Mouse (Mus musculus) brain, embryonic 14.5 days (tissue): ENCODE data around the gene Plbd1.

Experiments
- CTCF ChIP-seq: fragments of 200-500 bp; IDR thresholded peaks from 2 replicates; pipeline ENCODE4 v1.5.1; 2012; ENCODE audit warnings: inconsistent platforms, mild to moderate bottlenecking, moderate library complexity, borderline replicate concordance; ENCODE audit not compliant: insufficient read depth, insufficient read length; ENCODE audit errors: extremely low read depth
- POLR2A ChIP-seq: fragments of 200-500 bp; IDR thresholded peaks from 2 replicates; pipeline ENCODE4 v1.6.1; 2012; ENCODE audit warnings: mild to moderate bottlenecking, inconsistent platforms, borderline replicate concordance; ENCODE audit not compliant: poor library complexity, insufficient read depth, insufficient read length, severe bottlenecking; ENCODE audit errors: extremely low read depth

GRCm38 (mm10) chr6:136674935-136675334 lies 13.2 kb upstream of the Plbd1 start:
- TF ChIP-seq CTCF (no peak), POLR2A (no peak)
